Mouse (Mus musculus): Measurements from ENCODE around the gene Olfr1043.

GRCm38 (mm10) chr2:86179950-86180349 is 12.6 kb upstream of the Olfr1043 start:
- TF ChIP-seq POLR2A (IDR thresholded peaks at IDR 0.05; ENCODE audit: low read depth, low read length), result no peak
- no peak for TF ChIP-seq ZC3H11A (IDR thresholded peaks at IDR 0.05; ENCODE audit: low read depth, low read length)
- no peak for TF ChIP-seq CTCF (conservative IDR thresholded peaks at IDR 0.05 in 1 of 2, IDR thresholded peaks at IDR 0.05 in 1 of 2; ENCODE audit: low read depth in 2 of 2, low read length in 2 of 2)
- no peak for TF ChIP-seq EP300 (IDR thresholded peaks at IDR 0.05; ENCODE audit: low read length)
